Mouse (Mus musculus) spleen, adult 2 months (tissue): ENCODE data around the gene Rps2. TPM values are rescaled to one million over a fixed set of nuclear protein-coding genes. Genes with fewer than 3 reads are reported as not detected.
"Not testable (repeated sequence)": the region's sequence is repeated elsewhere in the genome, so short reads cannot be mapped to it uniquely, and the experiment has no call there.

Source experiments
- DNase-seq, 2 experiments: peaks; one replicate each; pipeline versions ENCODE4 v3.0.0 to v3.0.0-alpha.2; 2012 to 2021; ENCODE audit warnings: low spot score in 2 of 2, low read depth in 1 of 2
- H3K27ac ChIP-seq: fragments of 200-500 bp; 2 replicates; pipeline ENCODE4 v1.5.1; 2012; ENCODE audit warnings: low read length, inconsistent platforms; ENCODE audit not compliant: insufficient read depth
- H3K27me3 ChIP-seq: fragments of 200-500 bp; 2 replicates; pipeline ENCODE4 v1.6.1; 2012; ENCODE audit warnings: mild to moderate bottlenecking, moderate library complexity, low read length, inconsistent platforms; ENCODE audit not compliant: control insufficient read depth, insufficient read depth
- H3K36me3 ChIP-seq: fragments of 200-500 bp; 2 replicates; pipeline ENCODE4 v1.6.1; 2012; ENCODE audit warnings: mild to moderate bottlenecking, low read length, inconsistent platforms; ENCODE audit not compliant: control insufficient read depth, insufficient read depth
- H3K4me1 ChIP-seq: fragments of 200-500 bp; 2 replicates; pipeline ENCODE4 v1.6.1; 2011; ENCODE audit warnings: inconsistent platforms; ENCODE audit not compliant: control insufficient read depth, insufficient read depth, insufficient read length
- H3K4me3 ChIP-seq: fragments of 200-500 bp; 2 replicates; pipeline ENCODE4 v1.5.1; 2011; ENCODE audit warnings: mild to moderate bottlenecking, inconsistent platforms; ENCODE audit not compliant: insufficient read depth, insufficient read length; ENCODE audit errors: extremely low read depth
- CTCF ChIP-seq: fragments of 200-500 bp; IDR thresholded peaks from 2 replicates; pipeline ENCODE4 v1.5.1; 2011; ENCODE audit warnings: mild to moderate bottlenecking, inconsistent platforms; ENCODE audit not compliant: insufficient read depth, insufficient read length, insufficient replicate concordance; ENCODE audit errors: extremely low read depth
- POLR2A ChIP-seq: fragments of 200-500 bp; IDR thresholded peaks from 2 replicates; pipeline ENCODE4 v1.6.1; 2011; ENCODE audit warnings: low read depth, low read length, inconsistent platforms
- WGBS: fragments of 180-500 bp; shearing (Covaris S2); methylation state at CpG from one replicate; pipeline ENCODE4 v1.1.7; 2018; 5-methylcytosine and 5-hydroxymethylcytosine counted together
- polyA plus RNA-seq: library from polyadenylated mRNA; depleted of rRNA; stranded (reverse); fragments of >200 nt; gene quantifications from 2 replicates; pipeline ENCODE4 v1.2.3, GENCODE M21; 2012; rRNA removed

Gene Rps2
- polyA plus RNA-seq: 2,560 and 3,342 TPM in 2 replicates

DNA sequence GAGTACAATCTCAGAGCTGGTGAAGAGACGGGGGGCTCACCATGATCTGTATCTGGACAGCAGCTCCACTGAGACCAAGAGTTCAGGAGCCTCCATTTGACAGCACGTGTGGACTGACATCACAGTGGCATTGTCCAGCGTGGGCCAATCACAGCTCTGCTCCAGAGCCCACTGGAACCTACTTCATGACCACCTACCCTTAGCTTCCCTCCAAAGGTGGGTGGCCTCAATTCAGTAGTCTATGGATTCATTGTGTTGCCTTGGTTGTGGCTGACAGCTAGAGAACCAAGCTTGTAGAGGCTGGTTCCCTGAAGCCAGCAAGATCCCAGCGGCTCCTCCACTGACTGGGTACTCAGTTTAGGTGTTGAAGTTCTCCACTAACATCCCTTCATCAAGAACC, at the start of gene Rps2, which contains the start of gene Rnf151:
Gene Rps2, plus strand, starts transcription at position 174 of the 400 bp plus-strand sequence.
Gene Rnf151, minus strand, starts transcription at position 121 of the 400 bp plus-strand sequence.
- Histone ChIP-seq H3K4me1 (no peaks in the 10 kb centered on the region; the same call in 1 of the 2 replicates), H3K36me3 (peaks cover 14% of the 10 kb centered on the region), H3K27ac (no peak within 1 kb of the TSS), H3K4me3 (no peak within 1 kb of the TSS), H3K27me3 (no peaks in the 10 kb centered on the region)
- TF ChIP-seq CTCF (no peak), POLR2A (no peak)
- DNase-seq: no peak
- WGBS: 89% methylated on average over 4 of the region's 4 CpGs

DNA sequence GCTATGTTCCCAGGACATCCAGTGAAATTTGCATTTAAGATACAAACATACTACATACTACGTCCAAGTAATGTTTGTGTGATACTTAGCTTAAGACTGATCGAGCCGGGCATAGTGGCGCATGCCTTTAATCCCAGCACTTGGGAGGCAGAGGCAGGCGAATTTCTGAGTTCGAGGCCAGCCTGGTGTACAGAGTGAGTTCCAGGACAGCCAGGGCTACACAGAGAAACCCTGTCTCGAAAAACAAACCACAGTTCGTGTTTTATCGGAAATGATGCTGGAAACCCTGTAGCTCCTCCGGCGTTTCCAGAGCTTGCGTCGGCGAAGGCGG, 48.7 kb upstream of the Rps2 start:
- peak overlapping the region; percentile 46; the same call in 1 of the 2 replicates for H3K27ac ChIP-seq
- not testable (repeated sequence) for DNase-seq, H3K27me3 ChIP-seq, H3K36me3 ChIP-seq
- WGBS: 8% methylated on average over 15 of the region's 15 CpGs
- peaks cover 12% of the 10 kb centered on the region; the same call in 1 of the 2 replicates for H3K4me1 ChIP-seq
- peak overlapping the region; percentile 49 for H3K4me3 ChIP-seq

DNA sequence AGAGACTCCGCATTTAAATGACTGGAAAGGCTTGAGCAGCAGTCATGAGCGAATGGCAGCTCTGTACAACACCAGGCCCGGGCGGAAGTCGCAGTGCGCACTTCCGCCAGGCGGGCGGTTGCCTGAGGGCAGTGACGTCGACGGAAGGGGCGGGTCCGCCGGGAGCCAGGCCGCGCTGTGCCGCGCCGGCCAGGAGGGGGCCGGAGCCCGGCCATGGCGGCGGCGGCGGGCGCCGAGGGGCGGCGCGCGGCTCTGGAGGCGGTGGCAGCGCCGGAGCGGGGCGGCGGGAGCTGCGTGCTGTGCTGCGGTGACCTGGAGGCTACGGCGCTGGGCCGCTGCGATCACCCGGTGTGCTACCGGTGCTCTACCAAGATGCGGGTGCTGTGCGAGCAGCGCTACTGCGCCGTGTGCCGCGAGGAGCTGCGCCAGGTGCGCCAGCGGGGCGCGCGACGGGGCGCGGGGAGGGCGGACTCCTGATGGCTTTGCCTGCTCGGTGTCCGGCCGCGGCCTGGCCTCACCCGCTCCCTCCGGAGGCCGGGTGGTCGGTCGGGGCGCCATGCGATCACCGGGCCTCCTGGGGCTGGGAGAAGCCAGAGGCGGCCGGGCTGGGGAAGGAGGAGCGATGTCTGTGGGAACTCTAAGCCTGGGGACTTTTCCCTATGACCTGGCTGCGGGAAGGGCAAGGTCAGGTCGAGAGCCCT, 48.2 kb upstream of the Rps2 start, which contains the start of gene Zfp598:
Gene Zfp598, plus strand, starts transcription at position 143 of the 701 bp plus-strand sequence.
- TF ChIP-seq POLR2A (peak; percentile 41; the same call in 1 of the 2 replicates), CTCF (no peak)
- H3K4me1 ChIP-seq: peaks cover 12% of the 10 kb centered on the region; the same call in 1 of the 2 replicates
- no peaks in the 10 kb centered on the region for H3K27me3 ChIP-seq
- WGBS: 1% methylated on average over 76 of the region's 80 CpGs
- no peaks in the 10 kb centered on the region for H3K36me3 ChIP-seq
- H3K4me3 ChIP-seq: peak within 1 kb of the TSS; percentile 76
- peak; percentile 86 to 94 for DNase-seq
- H3K27ac ChIP-seq: peak within 1 kb of the TSS; percentile 58

DNA sequence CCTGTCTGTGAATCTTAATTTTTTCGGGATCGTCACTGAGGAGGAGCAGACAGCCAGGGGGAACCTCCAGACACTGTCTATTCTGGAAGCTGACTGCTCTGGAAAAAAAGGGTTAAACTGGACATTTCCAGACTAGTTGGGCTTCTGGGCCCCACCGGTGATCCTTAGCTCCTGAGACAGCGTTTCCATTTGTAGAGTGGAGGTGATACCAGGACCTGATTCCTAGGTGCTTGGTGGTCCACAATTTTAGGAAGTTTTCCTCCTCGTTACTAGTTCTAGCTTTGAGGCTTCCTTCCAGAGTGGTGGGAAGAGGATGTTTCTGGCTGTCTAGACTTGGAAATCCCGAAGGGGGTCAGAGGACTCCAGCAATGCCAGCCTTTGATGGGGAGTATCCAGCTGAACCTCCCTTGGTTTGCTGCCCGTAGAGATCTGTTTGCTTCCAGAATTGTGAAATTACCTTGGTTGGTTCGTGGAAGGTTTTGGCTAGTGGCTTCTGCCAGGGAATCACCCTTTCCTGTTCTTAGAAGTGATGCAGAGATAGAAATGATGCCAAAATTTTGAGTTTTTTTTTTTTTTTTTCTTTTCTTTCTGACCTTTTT, 47.6 kb upstream of the Rps2 start:
- no peak for DNase-seq
- Histone ChIP-seq H3K36me3 (no peaks in the 10 kb centered on the region), H3K4me1 (peaks cover 12% of the 10 kb centered on the region; the same call in 1 of the 2 replicates), H3K4me3 (peak overlapping the region; percentile 76), H3K27me3 (no peaks in the 10 kb centered on the region), H3K27ac (no peak overlapping the region)
- WGBS: 11% methylated on average over 8 of the region's 8 CpGs
- TF ChIP-seq POLR2A: no peak
- TF ChIP-seq CTCF: no peak

DNA sequence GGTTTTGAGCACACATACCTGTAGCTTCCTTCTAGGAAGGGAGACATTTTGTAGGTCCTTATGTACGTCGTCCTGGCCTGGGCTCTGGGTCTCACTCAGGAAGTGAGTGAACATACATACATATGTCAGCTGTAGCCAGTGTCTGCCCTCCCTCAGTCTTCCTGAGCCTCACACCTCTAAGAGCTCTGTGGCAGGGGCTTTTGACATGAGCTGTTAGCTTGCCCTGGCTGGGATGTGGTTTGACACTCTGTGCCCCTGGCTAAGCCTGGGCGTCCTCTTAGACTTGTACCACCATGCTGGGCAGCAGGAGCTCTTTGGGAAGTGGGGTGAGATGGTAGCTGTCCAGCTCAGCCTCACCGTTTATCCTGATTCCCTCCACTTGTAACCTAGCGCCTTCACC, 46.6 kb upstream of the Rps2 start:
- TF ChIP-seq POLR2A (no peak), CTCF (no peak)
- Histone ChIP-seq H3K27me3 (no peaks in the 10 kb centered on the region), H3K4me3 (no peak overlapping the region), H3K4me1 (peaks cover 12% of the 10 kb centered on the region; the same call in 1 of the 2 replicates), H3K27ac (no peak overlapping the region), H3K36me3 (no peaks in the 10 kb centered on the region)
- WGBS: 70% methylated on average over 5 of the region's 5 CpGs
- no peak for DNase-seq

DNA sequence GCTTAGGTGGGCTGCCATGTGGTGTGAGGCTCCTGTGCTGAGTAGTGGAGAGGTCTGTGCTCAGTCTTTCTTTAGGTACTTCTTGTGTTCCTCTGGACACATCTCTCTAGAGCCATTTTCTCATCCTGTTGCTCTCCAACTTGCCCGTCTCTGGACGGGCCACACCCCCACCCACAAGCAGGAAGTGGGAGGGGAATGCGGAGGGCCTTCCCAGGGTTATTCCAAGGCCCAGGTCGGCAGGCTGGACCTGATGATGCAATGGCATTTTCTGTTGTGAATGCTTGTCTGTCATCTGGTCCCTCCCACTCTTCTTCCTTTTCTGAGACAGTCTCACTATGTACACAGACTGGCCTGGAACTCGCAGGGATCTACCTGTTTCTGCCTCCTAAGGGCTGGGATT, 45.8 kb upstream of the Rps2 start:
- H3K27ac ChIP-seq: no peak overlapping the region
- WGBS: 41% methylated on average over 5 of the region's 5 CpGs

DNA sequence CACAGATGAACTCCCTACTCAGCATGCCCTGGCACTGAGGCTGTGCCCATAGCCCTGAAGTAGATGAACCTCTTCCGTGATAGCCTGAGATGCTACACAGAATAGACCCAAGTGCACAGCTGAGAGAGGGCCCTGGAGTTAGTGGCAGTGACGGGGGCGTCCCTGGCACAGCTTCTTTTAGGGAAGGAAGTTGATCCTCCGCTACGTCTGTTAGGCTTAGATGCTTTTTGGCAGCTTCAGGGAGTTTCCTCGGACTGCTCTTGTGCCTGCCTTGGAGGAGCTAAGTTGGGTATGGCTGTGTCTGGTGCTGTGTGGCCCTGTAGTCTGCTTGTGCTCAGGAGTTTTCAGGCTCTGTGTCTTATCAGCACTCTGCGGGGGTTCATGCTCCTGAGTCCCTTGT, 43.6 kb upstream of the Rps2 start:
- TF ChIP-seq POLR2A: no peak
- no peak for TF ChIP-seq CTCF
- Histone ChIP-seq H3K4me1 (peaks cover 12% of the 10 kb centered on the region; the same call in 1 of the 2 replicates), H3K4me3 (no peak overlapping the region), H3K27me3 (no peaks in the 10 kb centered on the region), H3K36me3 (peaks cover 16% of the 10 kb centered on the region), H3K27ac (no peak overlapping the region)
- no peak for DNase-seq
- 52% methylated on average over 7 of the region's 7 CpGs for WGBS

More for the DNA sequence above, 45.8 kb upstream of the Rps2 start:
- Histone ChIP-seq H3K36me3 (peaks cover 3% of the 10 kb centered on the region), H3K4me3 (no peak overlapping the region), H3K4me1 (peaks cover 12% of the 10 kb centered on the region; the same call in 1 of the 2 replicates), H3K27me3 (no peaks in the 10 kb centered on the region)
- no peak for TF ChIP-seq POLR2A
- no peak for TF ChIP-seq CTCF
- DNase-seq: no peak
